Mouse (Mus musculus) forebrain, embryonic 12.5 days (tissue): ENCODE measurements at regions not wholly inside any gene's neighbourhood (a gene's known extent, or its start where the extent isn't known, plus 50 kb on each side); places are given as distances from the start of the nearest gene placed in this dataset.
A peak's percentile ranks its signal among the peaks of the same experiment; 100 is the strongest.

Experiments
- ATAC-seq: fragments of 200-750 bp; cut with Nextera tagmentation; 2 replicates; pipeline ENCODE4 v1.8.0; 2017; ENCODE audit warnings: moderate TSS enrichment; ENCODE audit not compliant: low FRiP score
- H3K27ac ChIP-seq: fragments of 300-500 bp; sonication (generic); 2 replicates; pipeline ENCODE4 v1.5.1; 2016; ENCODE audit warnings: mild to moderate bottlenecking
- H3K27me3 ChIP-seq: fragments of 300-500 bp; sonication (generic); 2 replicates; pipeline ENCODE4 v1.6.1; 2016; ENCODE audit warnings: mild to moderate bottlenecking
- H3K36me3 ChIP-seq: fragments of 300-500 bp; sonication (generic); replicated peaks from 2 replicates; pipeline ENCODE4 v1.6.1; 2016; ENCODE audit warnings: mild to moderate bottlenecking
- H3K4me1 ChIP-seq: fragments of 300-500 bp; sonication (generic); 2 replicates; pipeline ENCODE4 v1.6.1; 2016
- H3K4me2 ChIP-seq: fragments of 300-500 bp; sonication (generic); 2 replicates; pipeline ENCODE4 v1.6.1; 2016; ENCODE audit warnings: mild to moderate bottlenecking, moderate library complexity
- H3K4me3 ChIP-seq: fragments of 300-500 bp; sonication (generic); replicated peaks from 2 replicates; pipeline ENCODE4 v1.5.1; 2016; ENCODE audit warnings: mild to moderate bottlenecking
- H3K9ac ChIP-seq: fragments of 300-500 bp; sonication (generic); 2 replicates; pipeline ENCODE4 v1.6.1; 2016; ENCODE audit warnings: mild to moderate bottlenecking
- H3K9me3 ChIP-seq: fragments of 300-500 bp; sonication (generic); 2 replicates; pipeline ENCODE4 v1.6.1; 2016
- WGBS: fragments of 180-500 bp; shearing (Covaris S2); methylation state at CpG from one replicate; pipeline ENCODE4 v1.1.7; 2016; 5-methylcytosine and 5-hydroxymethylcytosine counted together

DNA sequence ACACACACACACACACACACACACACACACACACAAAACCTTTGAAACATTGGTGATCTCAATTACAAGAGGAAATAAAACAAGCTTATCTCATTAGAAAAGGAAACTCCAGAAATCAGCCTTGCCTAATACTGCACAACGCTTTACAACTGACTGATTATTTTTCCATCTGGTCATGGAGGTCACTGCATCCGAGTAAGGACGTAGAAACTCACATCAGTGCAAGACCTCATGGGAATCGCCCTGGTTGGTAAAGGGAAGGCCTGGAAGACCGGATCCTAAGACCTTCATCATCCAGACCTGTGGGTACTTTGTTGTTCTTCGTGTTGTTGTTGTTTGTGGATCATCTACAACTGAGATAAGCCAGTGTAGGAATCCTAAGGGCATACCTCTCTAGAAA lies 77.8 kb upstream of the Sestd1 start:
- H3K4me2 ChIP-seq: no peak overlapping the region
- no peaks in the 10 kb centered on the region for H3K9me3 ChIP-seq
- H3K4me3 ChIP-seq: no peak overlapping the region
- no peak overlapping the region for H3K27ac ChIP-seq
- no peak for ATAC-seq
- no peak overlapping the region for H3K9ac ChIP-seq
- H3K4me1 ChIP-seq: no peaks in the 10 kb centered on the region
- H3K27me3 ChIP-seq: no peaks in the 10 kb centered on the region
- WGBS: 85% methylated on average over 6 of the region's 6 CpGs
- H3K36me3 ChIP-seq: no peaks in the 10 kb centered on the region

DNA sequence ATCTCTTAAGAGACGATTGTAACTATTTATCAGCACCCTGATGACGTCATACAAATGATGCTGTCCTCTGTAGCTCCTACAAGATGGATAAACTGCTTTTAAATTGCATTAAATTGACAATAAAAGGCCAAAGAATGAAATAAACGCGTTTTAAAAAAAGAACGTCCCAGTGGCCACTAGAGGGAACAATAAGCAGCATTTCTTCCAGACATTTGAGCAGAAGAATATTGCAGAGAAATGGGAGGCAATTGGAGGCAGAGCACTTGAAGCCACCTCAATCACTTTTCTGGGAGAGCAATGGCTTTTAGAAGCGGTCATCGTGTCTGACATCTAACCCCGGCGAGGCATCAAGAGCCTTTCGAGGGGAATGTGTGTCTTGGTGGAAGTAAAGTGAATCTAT lies 76.4 kb upstream of the Sestd1 start:
- Histone ChIP-seq H3K4me3 (no peak overlapping the region), H3K9me3 (no peaks in the 10 kb centered on the region), H3K4me2 (no peak overlapping the region), H3K27ac (no peak overlapping the region), H3K4me1 (no peaks in the 10 kb centered on the region), H3K36me3 (no peaks in the 10 kb centered on the region), H3K9ac (no peak overlapping the region), H3K27me3 (no peaks in the 10 kb centered on the region)
- 48% methylated on average over 10 of the region's 10 CpGs for WGBS
- ATAC-seq: no peak

DNA sequence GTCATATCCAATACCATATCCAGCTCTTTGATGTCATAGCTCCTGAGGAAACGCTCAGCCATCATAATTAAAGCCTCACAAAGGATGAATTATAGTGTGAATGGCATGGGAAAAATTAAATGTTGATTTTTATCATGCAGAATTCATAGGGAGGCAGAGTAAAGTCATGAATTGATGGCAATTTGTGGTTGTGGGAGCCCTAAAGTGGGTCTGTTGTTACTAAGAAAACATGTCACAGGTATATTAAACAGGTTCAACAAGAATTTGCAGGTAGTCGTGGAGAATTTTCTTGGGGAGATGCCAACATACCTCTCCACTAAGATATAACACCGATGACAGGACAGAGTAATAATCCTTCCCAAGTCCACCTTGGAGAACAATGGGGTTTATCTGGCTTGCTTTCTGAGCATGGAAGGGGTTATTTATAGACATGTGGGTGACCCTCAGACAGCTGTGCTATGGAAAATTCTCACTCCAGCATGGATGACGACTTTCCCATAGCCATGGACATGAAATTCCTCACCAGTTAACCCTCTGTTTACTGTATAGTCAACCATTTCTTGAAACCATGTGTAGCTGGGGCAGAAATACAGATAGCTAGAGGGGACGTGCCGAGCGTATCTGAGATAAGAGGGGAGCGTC lies 71.7 kb upstream of the Sestd1 start:
- Histone ChIP-seq H3K36me3 (no peaks in the 10 kb centered on the region), H3K4me1 (no peaks in the 10 kb centered on the region), H3K9ac (no peak overlapping the region), H3K9me3 (no peaks in the 10 kb centered on the region), H3K27me3 (no peaks in the 10 kb centered on the region), H3K4me2 (no peak overlapping the region), H3K27ac (no peak overlapping the region), H3K4me3 (no peak overlapping the region)
- ATAC-seq: no peak
- WGBS: 87% methylated on average over 8 of the region's 8 CpGs

DNA sequence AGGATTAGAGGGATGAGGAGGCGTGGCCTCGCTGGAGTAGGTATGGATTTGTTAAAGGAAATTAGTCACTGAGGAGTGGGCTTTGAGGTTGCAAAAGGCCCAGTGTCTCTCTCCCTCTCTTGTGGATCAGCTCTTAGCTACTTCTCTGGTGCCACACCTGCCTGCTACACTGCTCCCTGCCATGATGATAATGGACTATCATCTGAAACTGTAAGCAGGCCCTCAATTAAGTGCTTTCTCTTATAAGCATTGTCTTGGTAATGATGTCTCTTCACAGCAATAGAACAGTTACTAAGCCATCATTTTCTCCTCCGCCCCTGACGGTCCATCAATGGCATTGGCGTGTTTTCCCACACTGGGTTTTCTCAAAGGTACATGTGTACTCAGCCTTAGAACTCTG lies 66.6 kb upstream of the Sestd1 start:
- H3K9me3 ChIP-seq: no peaks in the 10 kb centered on the region
- H3K9ac ChIP-seq: no peak overlapping the region
- H3K4me3 ChIP-seq: no peak overlapping the region
- 95% methylated on average over 5 of the region's 5 CpGs for WGBS
- no peak overlapping the region for H3K27ac ChIP-seq
- ATAC-seq: no peak
- H3K36me3 ChIP-seq: no peaks in the 10 kb centered on the region
- H3K27me3 ChIP-seq: no peaks in the 10 kb centered on the region
- no peaks in the 10 kb centered on the region for H3K4me1 ChIP-seq
- no peak overlapping the region for H3K4me2 ChIP-seq

DNA sequence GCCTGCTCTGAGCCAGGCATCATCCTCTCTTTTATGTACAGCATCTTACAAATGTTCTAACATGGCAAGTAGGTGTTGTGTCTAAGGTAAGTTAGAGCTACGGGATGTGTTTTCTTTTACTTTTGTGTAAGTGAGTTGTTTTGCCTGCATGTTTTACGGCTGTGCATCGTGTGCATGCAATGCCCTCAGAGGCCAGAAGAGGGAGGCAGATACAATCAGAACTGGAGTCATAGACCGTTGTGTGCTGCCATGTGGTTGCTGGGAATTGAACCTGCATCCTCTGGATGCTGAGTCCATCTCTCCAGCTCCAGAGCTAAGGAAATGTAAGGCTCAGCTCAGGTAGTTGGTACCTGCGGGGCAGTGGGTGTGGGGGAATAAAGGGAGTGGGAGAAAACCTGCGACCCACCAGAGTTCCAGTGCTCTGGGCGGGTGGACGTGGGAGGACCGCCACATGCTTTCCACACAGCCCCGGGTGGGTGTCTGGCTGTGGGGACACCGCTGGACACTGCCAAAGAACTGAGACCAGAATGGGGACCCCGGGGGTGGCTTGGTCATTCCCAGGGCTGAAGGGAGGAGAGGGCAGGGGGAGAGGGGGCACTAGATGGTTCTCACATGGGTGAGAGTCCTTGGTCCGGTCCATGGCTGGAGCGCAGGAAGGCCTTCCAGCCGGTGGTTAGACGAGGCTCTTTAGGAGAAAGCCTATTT lies 63.5 kb upstream of the Sestd1 start:
- H3K36me3 ChIP-seq: no peaks in the 10 kb centered on the region
- 93% methylated on average over 16 of the region's 16 CpGs for WGBS
- no peaks in the 10 kb centered on the region for H3K4me1 ChIP-seq
- H3K4me2 ChIP-seq: no peak overlapping the region
- H3K27ac ChIP-seq: no peak overlapping the region
- no peak for ATAC-seq
- H3K27me3 ChIP-seq: no peaks in the 10 kb centered on the region
- H3K9me3 ChIP-seq: no peaks in the 10 kb centered on the region
- H3K9ac ChIP-seq: no peak overlapping the region
- H3K4me3 ChIP-seq: no peak overlapping the region

DNA sequence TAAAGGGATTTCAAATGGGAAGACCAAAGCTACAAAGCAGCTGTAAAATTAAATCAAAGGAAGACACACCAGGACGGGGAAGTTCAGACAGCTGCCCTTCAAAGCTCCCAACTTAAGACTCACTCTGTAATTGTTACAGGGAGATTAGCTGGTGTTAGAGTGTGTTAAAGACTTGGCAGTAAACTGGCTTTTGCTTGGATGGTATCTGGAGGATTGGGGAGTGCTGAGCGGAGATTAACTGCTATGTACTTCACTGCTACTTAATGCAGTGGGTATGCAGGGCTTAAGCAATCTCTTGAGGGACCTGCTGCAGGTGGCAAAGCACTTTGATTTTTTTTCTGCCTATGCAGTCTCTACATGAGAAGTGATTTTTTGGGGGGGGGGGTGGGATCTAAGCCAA lies 62.0 kb upstream of the Sestd1 start:
- Histone ChIP-seq H3K36me3 (no peaks in the 10 kb centered on the region), H3K9ac (no peak overlapping the region), H3K27ac (no peak overlapping the region), H3K9me3 (no peaks in the 10 kb centered on the region), H3K4me1 (no peaks in the 10 kb centered on the region), H3K4me2 (no peak overlapping the region), H3K4me3 (no peak overlapping the region), H3K27me3 (no peaks in the 10 kb centered on the region)
- WGBS: 43% methylated on average over 2 of the region's 2 CpGs
- ATAC-seq: 0 out of 2 replicates have a peak, but pooled peaks have one; percentile 14

DNA sequence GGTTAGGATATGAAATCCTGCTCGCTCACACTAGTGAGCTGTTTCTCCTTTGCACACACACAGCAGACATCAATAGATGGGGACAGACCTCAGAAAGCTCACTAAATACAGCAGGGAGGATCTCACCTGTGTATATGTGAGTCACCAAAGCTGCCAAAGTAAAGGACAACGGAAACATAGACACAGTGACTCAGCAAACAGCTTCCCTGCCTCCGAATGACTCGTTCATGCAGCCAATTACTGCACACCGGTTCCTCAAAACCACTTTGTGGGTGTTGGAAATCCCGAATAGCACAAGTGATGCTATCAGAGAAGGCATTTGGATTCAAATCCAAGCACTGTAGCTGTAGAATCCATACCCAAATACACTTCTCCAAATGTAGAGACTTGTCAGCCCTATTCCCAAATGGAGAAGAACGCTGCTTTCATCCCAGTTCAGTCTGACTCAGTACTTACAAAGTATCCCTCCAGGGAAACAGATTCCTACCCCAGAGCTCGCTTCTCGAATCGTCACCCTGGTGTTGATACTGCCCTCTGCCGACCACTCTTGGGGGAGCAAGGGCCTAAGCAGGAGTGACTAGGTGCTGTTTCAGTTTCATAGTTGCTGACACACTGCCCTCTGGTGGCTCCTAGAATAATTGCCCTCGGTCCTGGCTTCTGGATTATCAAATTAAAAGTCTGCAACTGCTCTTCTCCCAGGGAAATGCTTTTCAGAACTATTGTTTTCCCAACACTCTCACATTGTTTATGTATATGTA lies 61.4 kb upstream of the Sestd1 start:
- no peak overlapping the region for H3K4me2 ChIP-seq
- H3K27ac ChIP-seq: no peak overlapping the region
- H3K4me3 ChIP-seq: no peak overlapping the region
- peak; percentile 64; the same call in 1 of the 2 replicates for ATAC-seq
- H3K9ac ChIP-seq: no peak overlapping the region
- no peaks in the 10 kb centered on the region for H3K4me1 ChIP-seq
- no peaks in the 10 kb centered on the region for H3K27me3 ChIP-seq
- WGBS: 45% methylated on average over 12 of the region's 12 CpGs
- H3K36me3 ChIP-seq: no peaks in the 10 kb centered on the region
- no peaks in the 10 kb centered on the region for H3K9me3 ChIP-seq

DNA sequence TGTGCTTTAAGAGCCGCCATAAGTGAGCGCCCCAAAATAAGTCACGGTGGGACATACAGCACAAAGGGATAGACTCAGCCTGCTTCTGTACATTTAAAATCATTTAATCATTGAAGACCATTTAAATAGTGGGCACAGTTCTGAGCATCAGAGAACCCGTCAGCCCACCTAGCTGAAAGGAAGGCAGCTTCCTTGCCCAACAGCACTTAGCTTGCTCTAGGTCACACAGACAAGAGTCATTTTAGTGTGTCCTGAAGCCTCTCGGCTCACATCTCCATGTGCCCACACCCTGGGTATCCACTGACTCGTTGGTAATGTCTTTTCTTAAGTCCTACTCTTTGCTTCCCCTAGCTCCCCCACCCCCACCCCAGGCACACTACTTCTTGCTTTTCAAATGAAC lies 59.7 kb upstream of the Sestd1 start:
- WGBS: 78% methylated on average over 6 of the region's 6 CpGs
- Histone ChIP-seq H3K36me3 (no peaks in the 10 kb centered on the region), H3K4me1 (no peaks in the 10 kb centered on the region), H3K9ac (no peak overlapping the region), H3K4me3 (no peak overlapping the region), H3K27me3 (no peaks in the 10 kb centered on the region), H3K4me2 (no peak overlapping the region), H3K9me3 (no peaks in the 10 kb centered on the region), H3K27ac (no peak overlapping the region)
- ATAC-seq: no peak

DNA sequence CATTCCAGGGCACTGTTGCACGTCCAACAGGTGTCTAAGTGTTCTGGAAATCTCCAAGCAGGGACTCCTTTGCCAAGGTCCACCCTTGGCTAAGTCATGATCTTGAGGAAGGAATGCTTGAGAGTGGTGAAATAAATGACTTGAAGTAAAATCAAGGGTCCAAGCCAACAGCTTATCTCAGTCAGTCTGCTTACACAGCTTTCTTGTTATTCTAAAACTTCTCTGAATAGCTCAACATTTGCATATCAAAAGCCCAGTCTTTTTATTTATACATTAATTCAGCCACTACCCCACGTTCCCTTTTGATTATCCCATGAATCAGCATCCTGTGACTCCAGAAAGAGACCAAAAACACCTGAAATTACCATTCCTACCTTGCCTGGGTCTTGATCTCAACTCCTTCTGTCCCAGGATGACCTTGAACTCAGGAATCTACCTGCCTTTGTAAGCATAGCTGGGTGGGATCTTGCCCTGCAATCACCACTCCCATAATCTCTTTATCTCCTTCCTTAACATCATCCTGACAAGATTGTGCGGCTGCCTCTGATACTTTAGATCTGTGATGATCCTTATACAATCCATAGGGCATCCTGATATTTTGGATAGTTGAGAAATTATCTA lies 57.5 kb upstream of the Sestd1 start:
- WGBS: 64% methylated on average over 3 of the region's 3 CpGs
- Histone ChIP-seq H3K27ac (no peak overlapping the region), H3K9me3 (no peaks in the 10 kb centered on the region), H3K36me3 (no peaks in the 10 kb centered on the region), H3K4me2 (no peak overlapping the region), H3K4me3 (no peak overlapping the region), H3K27me3 (no peaks in the 10 kb centered on the region), H3K4me1 (no peaks in the 10 kb centered on the region), H3K9ac (no peak overlapping the region)
- no peak for ATAC-seq

DNA sequence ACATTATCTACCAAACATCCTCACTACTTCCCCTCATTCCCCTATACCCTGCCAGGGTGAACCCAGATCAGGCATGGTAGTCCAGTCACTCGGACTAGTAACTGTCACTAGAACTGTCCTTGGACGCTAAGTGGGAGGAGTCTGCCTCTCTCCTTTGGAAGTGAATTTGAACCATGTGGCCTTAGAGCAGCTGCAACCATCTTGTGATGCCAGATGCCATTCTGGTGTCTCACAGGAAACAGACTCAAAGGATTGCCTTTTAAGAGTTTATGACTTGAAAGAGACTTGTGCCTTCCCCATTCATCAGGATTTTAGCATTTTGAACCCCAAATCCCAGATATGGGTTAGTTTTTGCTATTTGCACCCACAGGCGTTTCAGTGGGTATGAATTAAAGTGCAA lies 56.9 kb upstream of the Sestd1 start:
- H3K27ac ChIP-seq: no peak overlapping the region
- no peak overlapping the region for H3K4me2 ChIP-seq
- no peaks in the 10 kb centered on the region for H3K4me1 ChIP-seq
- 87% methylated on average over 3 of the region's 3 CpGs for WGBS
- ATAC-seq: no peak
- H3K9ac ChIP-seq: no peak overlapping the region
- no peaks in the 10 kb centered on the region for H3K36me3 ChIP-seq
- no peaks in the 10 kb centered on the region for H3K27me3 ChIP-seq
- no peak overlapping the region for H3K4me3 ChIP-seq
- no peaks in the 10 kb centered on the region for H3K9me3 ChIP-seq

DNA sequence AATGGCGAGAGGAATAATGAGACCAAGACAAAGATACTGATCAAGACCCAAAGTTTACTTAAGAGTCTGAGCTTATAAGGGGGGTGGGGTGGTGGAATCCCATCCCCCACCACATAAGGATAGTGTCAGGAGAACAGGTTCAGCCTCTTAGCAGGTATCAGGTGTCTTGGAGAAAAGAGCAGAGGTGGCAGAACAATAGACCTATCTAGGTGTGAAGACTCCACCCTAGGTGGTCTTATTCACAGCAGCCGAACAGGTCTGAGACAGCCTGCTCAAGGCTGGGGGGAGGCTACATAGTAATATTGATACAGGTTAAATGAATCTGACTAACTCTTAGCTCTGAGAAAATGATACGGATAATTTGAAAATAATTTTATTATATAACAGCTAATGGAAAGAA lies 56.4 kb upstream of the Sestd1 start:
- Histone ChIP-seq H3K36me3 (no peaks in the 10 kb centered on the region), H3K9ac (no peak overlapping the region), H3K4me1 (no peaks in the 10 kb centered on the region), H3K9me3 (no peaks in the 10 kb centered on the region), H3K27me3 (no peaks in the 10 kb centered on the region), H3K27ac (no peak overlapping the region), H3K4me2 (no peak overlapping the region), H3K4me3 (no peak overlapping the region)
- 81% methylated on average over 3 of the region's 3 CpGs for WGBS
- ATAC-seq: no peak

DNA sequence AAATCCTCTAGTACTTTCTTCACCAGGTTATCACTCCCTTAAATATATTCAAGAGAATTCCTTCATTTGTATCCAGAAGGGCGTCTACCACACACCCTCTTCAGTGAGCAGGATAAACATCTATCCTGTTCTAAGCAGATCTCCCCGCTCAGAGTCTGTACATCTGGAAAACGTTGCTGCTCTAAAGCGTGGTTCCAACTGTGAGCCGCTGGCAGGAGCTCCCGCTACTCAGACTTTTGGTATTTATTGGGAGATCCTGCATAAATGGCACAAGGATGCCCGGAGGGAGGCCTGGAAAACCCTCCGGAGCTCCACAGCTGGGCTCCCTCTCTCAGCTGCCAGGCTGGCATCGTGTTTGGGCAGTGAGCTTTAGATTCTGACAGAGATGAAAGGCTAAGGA lies 54.3 kb upstream of the Sestd1 start:
- no peaks in the 10 kb centered on the region for H3K27me3 ChIP-seq
- H3K36me3 ChIP-seq: no peaks in the 10 kb centered on the region
- no peak overlapping the region for H3K9ac ChIP-seq
- WGBS: 80% methylated on average over 9 of the region's 9 CpGs
- H3K4me3 ChIP-seq: no peak overlapping the region
- no peaks in the 10 kb centered on the region for H3K9me3 ChIP-seq
- H3K4me2 ChIP-seq: no peak overlapping the region
- no peak overlapping the region for H3K27ac ChIP-seq
- ATAC-seq: no peak
- no peaks in the 10 kb centered on the region for H3K4me1 ChIP-seq
